Mouse (Mus musculus) hematopoietic multipotent progenitor cell, adult 10-12 weeks (in vitro differentiated cells): ENCODE results near the gene Kifc3. TPM values are rescaled to one million over a fixed set of nuclear protein-coding genes. Genes with fewer than 3 reads are reported as not detected.

Source experiments
- polyA plus RNA-seq: library from polyadenylated mRNA; stranded (reverse); fragments of >175 nt; gene quantifications from 2 replicates; pipeline ENCODE4 v1.2.3, GENCODE M21; 2012; ENCODE audit warnings: low replicate concordance

The Kifc3 gene
- 9.8 and 16.0 TPM in 2 replicates for polyA plus RNA-seq

DNA sequence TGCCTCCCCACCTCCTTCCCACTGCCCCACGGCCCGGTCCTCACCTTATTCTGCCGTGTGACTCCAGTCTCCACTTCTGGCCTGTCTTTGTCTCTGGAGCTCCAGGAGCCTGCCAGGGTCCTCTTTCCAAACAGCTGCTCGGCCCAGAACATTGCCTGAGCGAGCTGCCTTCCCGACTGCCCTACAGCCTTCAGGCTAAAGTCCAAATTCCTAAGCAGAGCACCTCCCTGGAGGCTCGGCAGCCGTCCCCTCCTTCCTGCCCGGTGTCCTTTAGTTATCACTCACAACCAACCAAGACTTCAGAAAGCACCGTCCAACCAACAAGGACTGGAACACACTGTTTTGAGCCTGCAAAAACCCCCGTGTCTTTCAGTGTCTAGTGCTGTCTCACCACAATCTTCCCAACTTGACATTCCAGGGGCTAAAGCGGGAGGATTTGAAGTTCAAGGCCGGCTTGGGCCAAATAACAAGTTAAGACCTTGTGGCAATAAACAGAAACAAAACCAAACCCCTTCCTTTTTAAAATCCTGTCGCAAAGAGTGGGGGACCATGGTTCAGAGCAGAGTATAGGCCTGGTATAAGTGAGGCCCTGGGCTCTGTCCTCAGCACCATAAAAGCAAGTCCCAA lies at the start of gene Kifc3:
Gene Kifc3 (minus strand): TSS at position 164 of the 627 bp plus-strand sequence.

DNA sequence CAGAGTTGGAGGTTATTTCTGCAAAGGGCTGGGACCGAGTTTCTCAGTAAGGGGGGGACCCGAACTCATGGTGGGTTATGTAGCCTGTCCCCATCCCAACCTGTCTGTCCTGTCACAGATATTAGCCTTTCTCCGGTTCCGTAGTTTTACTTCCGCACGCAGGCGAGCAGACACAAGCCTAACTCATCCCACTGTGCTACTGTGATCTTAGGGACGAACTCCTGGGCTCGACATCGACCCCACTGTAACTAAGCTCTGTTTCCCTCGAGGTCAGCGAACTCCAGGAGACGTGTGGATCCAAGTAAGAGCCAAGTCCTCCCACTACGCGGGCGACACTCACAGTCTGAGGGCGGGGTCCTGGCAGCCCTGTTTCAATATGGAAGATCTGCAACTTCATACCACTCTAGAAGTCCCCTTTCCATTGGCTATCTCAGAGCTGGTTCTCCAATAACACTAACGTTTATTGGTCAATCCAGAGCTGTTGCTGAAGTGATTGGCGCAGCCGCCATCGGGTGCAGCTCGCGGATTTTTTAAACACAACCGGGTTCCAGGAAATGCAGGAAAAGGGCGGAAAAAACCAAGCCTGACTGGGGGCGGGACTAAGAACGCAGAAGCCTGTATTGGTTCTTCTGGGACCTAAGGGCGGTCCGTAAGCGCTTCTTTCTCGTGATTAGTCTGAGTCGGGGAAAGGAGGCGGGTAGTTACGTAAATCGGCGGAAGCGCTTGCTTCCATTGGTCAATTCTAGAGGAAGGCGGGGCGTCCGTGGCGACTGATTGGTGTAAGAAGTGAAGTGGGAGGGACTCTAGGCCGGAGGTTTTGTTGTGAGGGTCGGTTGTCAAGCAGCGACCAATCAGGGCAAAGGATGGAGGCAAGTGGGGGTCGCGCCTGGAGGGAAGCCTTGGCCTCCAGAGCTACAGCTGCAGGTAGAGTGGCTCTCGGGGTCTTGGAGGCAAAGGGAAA lies 122.0 kb downstream of the Kifc3 start, which contains the start of gene Katnb1:
Gene Katnb1 (plus strand): TSS at position 806 of the 961 bp plus-strand sequence.

GRCm38 (mm10) chr8:95054927-95055510 lies 147.6 kb downstream of the Kifc3 start, which contains the start of gene Drc7:
Gene Drc7, plus strand, starts transcription at chr8:95055103.

Other genes starting within 250 kb of the Kifc3 start
- 2.7 and 6.2 TPM in 2 replicates for gene Adgrg1, start 228.1 kb downstream of the Kifc3 start, polyA plus RNA-seq
- gene Adgrg3, start 185.1 kb downstream of the Kifc3 start, polyA plus RNA-seq: 3.3 and 5.4 TPM in 2 replicates
- not detected in 2 replicates for gene Drc7, start 147.7 kb downstream of the Kifc3 start, polyA plus RNA-seq
- 26.3 and 27.7 TPM in 2 replicates for gene Katnb1, start 121.6 kb downstream of the Kifc3 start, polyA plus RNA-seq
- gene Cngb1, start 103.8 kb upstream of the Kifc3 start, polyA plus RNA-seq: 0.23 and 0.76 TPM in 2 replicates
- not detected in 2 replicates for gene Tepp, start 107.8 kb upstream of the Kifc3 start, polyA plus RNA-seq
- gene Zfp319, start 129.1 kb upstream of the Kifc3 start, polyA plus RNA-seq: 13.0 and 17.8 TPM in 2 replicates
- 20.3 and 25.0 TPM in 2 replicates for gene Usb1, start 129.5 kb upstream of the Kifc3 start, polyA plus RNA-seq
- 0.40 and 0.63 TPM in 2 replicates for gene Mmp15, start 149.5 kb upstream of the Kifc3 start, polyA plus RNA-seq
- 13.2 and 31.0 TPM in 2 replicates for gene Cfap20, start 232.1 kb upstream of the Kifc3 start, polyA plus RNA-seq